In the genomic region with DNA sequence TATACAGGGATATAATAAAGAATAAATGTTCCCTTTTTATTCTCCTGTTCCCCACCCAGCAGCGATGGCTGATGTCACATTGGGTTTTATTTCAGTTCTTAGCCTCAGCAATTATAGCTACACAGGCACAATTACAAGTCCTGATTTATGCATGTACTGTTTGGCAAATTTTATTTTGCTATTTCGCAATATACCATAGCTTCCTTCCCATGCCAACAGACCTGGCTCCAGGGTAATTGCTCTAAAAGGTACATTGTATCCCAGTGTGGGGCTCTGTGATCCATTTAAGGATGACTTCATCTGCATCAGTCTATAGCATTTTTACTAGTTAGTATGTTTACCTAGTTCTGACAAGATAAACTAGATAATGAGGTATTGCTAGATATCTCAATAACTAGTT, we compare ENCODE assay signal across 29 mouse cellular contexts.
"Had no signal": no experiment of that assay in that cellular context is flagged by ENCODE, and none has a peak within 500 bp of the region (broad histone marks: within the 10 kb centered on the region; RNA-seq: fewer than 3 reads in every experiment).

No protein-coding gene starts in this region.

- ATAC-seq: hindbrain, embryonic 16.5 days; inflammation-experienced regulatory T-cells, adult 6 months; intestine, embryonic 15.5 days; intestine, postnatal 0 days; liver, postnatal 0 days had no signal

- H3K27me3 ChIP-seq: heart, embryonic 13.5 days; heart, embryonic 15.5 days; hindbrain, embryonic 12.5 days; intestine, embryonic 15.5 days; limb, embryonic 12.5 days; liver, embryonic 13.5 days; liver, embryonic 15.5 days had no signal

- H3K9ac ChIP-seq: heart, embryonic 13.5 days; heart, embryonic 15.5 days; hindbrain, embryonic 12.5 days; hindbrain, embryonic 14.5 days; intestine, embryonic 15.5 days; limb, embryonic 12.5 days; liver, embryonic 13.5 days; liver, embryonic 15.5 days; liver, postnatal 0 days had no signal

- H3K9me3 ChIP-seq: heart, embryonic 13.5 days; heart, embryonic 15.5 days; hindbrain, embryonic 10.5 days; hindbrain, embryonic 12.5 days; intestine, embryonic 15.5 days; limb, embryonic 10.5 days; limb, embryonic 12.5 days; liver, embryonic 13.5 days; liver, embryonic 15.5 days had no signal

- H3K4me2 ChIP-seq: heart, embryonic 11.5 days; heart, embryonic 13.5 days; heart, embryonic 15.5 days; hindbrain, embryonic 12.5 days; hindbrain, embryonic 14.5 days; intestine, embryonic 15.5 days; limb, embryonic 12.5 days; liver, embryonic 13.5 days; liver, embryonic 15.5 days had no signal

- H3K4me3 ChIP-seq: gastrocnemius, adult 2 months; heart, adult 2 months; heart, embryonic 13.5 days; heart, embryonic 15.5 days; hindbrain, embryonic 10.5 days; hindbrain, embryonic 12.5 days; intestine, embryonic 15.5 days; layer of hippocampus, adult 2 months; limb, embryonic 10.5 days; limb, embryonic 12.5 days; liver, embryonic 13.5 days; liver, embryonic 15.5 days had no signal

- H3K36me3 ChIP-seq: heart, embryonic 13.5 days; heart, embryonic 15.5 days; hindbrain, embryonic 10.5 days; hindbrain, embryonic 12.5 days; intestine, embryonic 15.5 days; limb, embryonic 10.5 days; limb, embryonic 12.5 days; liver, embryonic 13.5 days; liver, embryonic 15.5 days had no signal

- H3K27ac ChIP-seq: gastrocnemius, adult 2 months; heart, adult 2 months; heart, embryonic 13.5 days; heart, embryonic 15.5 days; hindbrain, embryonic 10.5 days; hindbrain, embryonic 12.5 days; hindbrain, embryonic 14.5 days; intestine, embryonic 15.5 days; layer of hippocampus, adult 2 months; limb, embryonic 10.5 days; limb, embryonic 12.5 days; liver, embryonic 13.5 days; liver, embryonic 15.5 days had no signal

- H3K4me1 ChIP-seq: heart, embryonic 15.5 days; intestine, embryonic 15.5 days; limb, embryonic 10.5 days; liver, embryonic 13.5 days; liver, embryonic 15.5 days had no signal

- DNase-seq: gastrocnemius, adult 2 months; gastrocnemius, postnatal 10 days; gastrocnemius, postnatal 25 days; heart, adult 11 months; heart, adult 2 months; heart, postnatal 14 days; heart, postnatal 4 days; kidney, adult 18-20 months; kidney, adult 8-10 months; kidney, postnatal 10 days; kidney, postnatal 25 days; kidney, postnatal 4 days; liver; liver, embryonic 13.5 days; liver, postnatal 0 days had no signal
